Mouse (Mus musculus) cerebellum, adult 9-10 months (tissue): Measurements from ENCODE around the gene Pthlh.
A peak's percentile ranks its signal among the peaks of the same experiment; 100 is the strongest.

Experiments
- DNase-seq: peaks from one replicate; pipeline ENCODE4 v3.0.0; 2022

Pthlh gene

GRCm38 (mm10) chr6:147263587-147264565 is at the start of gene Pthlh:
TSS of gene Pthlh (minus strand) at chr6:147264183.
- DNase-seq, result peak; percentile 7

GRCm38 (mm10) chr6:147313331-147313730 is 49.3 kb upstream of the Pthlh start:
- no peak for DNase-seq

DNA sequence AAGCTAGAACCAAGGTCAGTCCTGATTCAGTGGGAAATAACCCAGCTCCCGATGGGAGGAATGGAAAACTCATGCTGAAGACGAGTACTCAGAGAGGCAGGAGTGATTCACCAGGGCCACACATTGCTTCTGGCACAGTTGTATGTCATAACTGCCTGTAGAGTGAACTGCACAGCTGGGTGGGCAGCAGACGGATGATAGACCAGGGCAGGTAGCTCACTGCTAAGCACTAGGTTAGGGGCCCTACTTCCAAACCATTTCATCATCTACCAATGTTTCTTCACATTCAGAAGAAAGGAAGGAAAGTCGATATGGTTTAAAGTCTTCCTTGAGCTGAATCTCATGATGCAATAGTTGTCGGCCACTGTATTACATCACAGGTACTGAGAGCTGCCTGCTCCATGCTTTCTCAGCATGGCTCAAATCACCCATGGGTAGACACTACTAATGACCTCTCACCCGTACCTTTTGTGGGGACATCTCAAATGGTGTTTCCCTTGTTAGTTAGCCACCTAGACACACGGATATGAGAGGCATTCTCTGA is 46.5 kb upstream of the Pthlh start:
- no peak for DNase-seq

- peak; percentile 5 for DNase-seq
Measured at GRCm38 (mm10) chr6:147310035-147310434, 46.1 kb upstream of the Pthlh start.

DNA sequence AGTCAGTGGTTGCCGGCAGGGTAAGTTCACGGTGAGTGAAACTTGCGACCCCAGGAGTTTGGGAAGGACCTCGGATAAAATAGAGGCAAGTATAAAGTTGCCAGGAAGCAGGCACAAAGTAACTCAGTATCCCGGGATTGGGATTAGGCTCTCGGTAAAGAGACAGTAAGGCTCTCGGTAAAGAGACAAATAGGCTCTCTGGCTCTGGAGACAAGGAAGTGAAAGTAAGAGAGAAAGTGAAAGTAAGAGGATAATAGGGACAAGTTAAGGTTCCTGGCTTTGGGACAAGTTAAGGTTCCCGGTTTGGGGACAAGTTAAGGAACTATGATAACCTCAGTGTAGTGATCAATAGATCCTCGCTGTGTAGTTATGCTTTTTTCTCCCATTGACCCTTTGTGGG is 40.3 kb upstream of the Pthlh start:
- DNase-seq, result peak; percentile 14

DNA sequence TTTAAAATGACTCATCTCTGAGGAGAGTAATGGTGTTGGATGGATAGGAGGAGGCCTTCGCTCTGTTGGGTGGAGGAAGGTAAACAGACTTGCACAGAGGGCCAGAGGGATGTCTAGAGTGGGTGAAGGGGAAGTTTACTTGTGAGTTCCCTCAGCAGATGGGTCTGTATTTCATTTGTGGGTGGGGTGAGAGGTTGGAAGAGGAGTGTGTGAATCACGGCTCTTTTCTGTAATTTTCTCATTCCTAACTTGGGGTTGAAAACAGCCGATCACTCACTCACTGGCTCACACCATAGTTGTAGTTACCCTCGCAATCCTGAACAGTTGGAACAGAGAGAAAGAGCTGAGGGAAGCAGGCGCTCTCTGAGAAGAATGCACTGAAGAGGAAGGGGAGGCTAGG is 35.6 kb upstream of the Pthlh start:
- no peak for DNase-seq

DNA sequence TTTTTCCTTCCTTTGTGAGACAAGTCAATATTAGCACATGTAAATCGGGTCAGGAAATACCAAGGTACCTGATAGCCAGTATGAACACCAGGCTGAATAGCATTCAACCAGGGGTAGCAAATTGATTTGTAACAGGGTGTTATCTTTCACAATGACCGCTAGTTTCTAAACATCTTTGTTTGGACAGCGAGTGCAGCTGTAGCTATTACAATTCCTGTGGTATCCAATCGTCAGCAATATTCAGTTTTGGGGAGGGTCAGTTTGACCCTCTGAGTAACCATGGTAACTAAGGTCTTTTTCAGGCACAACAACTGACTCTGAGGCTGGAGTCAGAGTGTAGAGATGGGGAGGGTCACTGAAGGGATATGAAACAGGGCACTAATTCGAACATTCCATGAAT is 15.3 kb upstream of the Pthlh start:
- no peak for DNase-seq

GRCm38 (mm10) chr6:147268143-147268790 is 4.3 kb upstream of the Pthlh start:
- DNase-seq, result no peak

GRCm38 (mm10) chr6:147266466-147266865 is 2.5 kb upstream of the Pthlh start:
- DNase-seq, result no peak

DNA sequence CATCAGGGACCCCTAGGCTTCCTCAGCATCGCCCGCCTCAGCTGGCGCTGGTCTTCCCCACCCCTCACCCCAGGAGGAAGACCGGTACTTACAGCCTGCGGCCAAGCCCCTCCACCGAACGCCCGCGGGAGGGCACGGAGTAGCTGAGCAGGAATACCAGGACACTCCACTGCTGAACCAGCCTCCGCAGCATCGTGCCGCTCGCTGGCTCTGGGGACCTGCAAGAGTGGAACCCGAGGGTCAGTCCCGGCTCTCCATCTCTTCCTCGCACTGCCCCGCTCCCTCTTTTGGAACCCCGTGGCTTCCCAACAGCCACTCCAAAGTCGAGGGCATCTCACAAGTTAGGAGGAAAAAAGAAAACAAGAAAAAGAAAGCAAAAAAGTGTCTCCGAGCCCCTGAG is 805 bp downstream of the Pthlh start:
- no peak for DNase-seq

- DNase-seq, result no peak
Measured at GRCm38 (mm10) chr6:147261616-147262015, 2.4 kb downstream of the Pthlh start.

DNA sequence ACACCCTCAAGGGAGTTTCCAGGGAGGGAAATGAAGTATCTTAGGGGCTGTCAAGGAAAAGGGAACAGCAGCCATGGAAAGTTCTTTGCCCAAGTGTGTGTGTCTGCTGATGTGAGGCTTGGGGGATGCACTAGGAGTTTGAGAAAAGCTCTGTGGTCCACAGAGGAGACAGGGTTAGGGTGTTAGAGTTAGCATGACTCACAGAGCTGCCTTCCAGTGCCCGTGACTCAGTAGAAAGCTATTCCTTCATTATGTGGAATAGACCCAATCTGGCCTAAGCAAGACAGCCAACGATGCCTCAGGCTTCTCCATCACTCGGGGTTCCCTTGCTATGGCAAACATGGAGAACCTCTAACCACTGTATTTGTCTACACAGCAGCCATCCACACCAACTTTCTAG is 3.2 kb downstream of the Pthlh start:
- no peak for DNase-seq

DNA sequence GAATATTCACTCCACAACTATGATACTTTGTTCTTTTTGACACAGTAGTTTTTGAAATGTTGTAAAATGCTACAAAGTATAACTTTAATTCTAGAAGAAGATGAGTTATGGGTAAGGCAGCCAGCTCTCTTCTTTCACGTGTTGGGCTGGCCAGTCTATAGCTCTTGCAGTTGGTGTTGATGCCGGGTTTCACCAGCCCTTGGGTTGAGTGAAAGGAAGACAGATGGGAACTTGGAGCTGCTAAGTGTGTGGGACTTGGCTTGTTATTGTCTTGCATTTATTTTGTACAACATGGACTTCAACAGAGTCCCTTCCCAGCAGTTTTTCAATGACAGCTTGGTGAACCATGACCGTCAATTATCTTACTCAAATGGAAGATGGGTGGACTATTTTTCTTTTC is 16.2 kb downstream of the Pthlh start:
- DNase-seq, result no peak

- no peak for DNase-seq
Measured at GRCm38 (mm10) chr6:147244294-147244693, 19.7 kb downstream of the Pthlh start.

DNA sequence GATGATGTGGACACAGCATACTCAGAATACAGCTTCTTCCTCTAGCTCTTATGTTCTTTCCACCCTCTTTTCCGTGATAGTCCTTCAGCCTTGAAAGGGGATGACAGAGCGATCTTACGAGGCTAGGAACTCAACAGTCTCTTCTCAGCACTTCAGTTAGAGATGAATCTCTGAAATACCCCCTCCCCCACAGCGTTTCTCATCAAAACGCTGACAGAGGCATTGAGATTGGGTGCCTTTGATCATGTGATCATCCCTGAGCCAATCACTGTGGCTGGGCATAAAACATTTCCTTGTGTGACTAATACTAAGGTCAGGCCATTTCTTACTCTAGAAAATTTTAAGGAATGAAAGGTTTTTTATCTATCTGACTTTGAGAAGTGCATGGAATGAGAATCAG is 20.3 kb downstream of the Pthlh start:
- no peak for DNase-seq

GRCm38 (mm10) chr6:147241541-147241940 is 22.4 kb downstream of the Pthlh start:
- DNase-seq, result no peak

GRCm38 (mm10) chr6:147240203-147240804 is 23.7 kb downstream of the Pthlh start:
- DNase-seq, result peak; percentile 25

DNA sequence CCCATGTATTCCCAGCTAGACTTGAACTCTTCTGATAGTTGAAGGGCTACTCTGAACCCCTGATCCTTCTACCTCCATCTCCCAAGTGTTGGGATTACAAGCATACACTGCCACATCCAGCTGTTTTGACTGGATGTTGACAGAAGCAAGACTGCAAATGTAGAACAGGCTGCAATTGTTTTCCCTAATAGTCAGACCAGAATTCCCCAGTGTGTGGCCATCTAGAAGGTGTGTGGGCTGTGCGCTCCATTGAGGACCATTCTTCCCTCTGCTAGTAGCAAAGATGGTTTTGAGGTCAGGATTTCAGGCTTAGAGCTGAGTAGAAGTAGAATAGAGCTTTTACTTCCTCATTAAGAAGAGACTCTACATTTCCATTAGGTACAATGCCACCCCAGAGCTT is 37.3 kb downstream of the Pthlh start:
- no peak for DNase-seq

DNA sequence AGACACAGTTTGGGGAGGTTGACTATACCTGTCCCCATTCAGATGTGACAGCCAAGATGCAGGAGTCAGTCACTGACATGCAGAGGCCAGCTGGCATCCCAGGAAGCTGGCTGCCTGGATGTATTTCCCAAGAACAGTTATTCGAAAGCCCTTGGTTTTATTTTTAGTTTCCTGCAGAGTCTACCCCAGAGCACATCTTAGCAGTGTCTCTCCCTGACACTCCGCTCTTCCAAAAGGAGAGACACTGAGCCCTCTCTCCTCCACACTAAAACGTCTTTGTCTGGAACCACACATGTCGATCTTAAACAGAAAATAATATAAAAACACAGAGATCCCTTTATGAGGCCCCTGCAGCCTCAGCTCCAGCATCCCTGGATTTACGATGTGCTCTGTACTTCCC is 44.9 kb downstream of the Pthlh start:
- no peak for DNase-seq

DNA sequence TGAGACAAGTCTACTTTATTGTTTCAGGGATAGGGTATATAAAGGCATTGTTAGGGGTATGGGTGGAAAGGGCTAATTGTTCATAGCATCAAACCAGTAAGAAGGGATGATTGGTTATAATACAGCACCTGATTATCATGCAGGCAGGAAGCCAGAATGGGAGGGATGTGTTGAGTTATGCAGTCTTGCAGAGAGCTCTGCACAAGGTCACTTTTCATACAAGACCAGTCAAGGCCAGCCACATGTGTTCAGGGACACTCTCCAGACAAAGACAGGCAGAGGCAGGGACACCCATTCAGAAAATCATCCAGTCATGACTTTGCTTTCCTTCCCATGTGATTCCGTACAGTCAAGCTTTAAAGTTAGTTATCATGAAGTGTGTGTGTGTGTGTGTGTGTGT is 47.8 kb downstream of the Pthlh start:
- DNase-seq, result no peak

DNA sequence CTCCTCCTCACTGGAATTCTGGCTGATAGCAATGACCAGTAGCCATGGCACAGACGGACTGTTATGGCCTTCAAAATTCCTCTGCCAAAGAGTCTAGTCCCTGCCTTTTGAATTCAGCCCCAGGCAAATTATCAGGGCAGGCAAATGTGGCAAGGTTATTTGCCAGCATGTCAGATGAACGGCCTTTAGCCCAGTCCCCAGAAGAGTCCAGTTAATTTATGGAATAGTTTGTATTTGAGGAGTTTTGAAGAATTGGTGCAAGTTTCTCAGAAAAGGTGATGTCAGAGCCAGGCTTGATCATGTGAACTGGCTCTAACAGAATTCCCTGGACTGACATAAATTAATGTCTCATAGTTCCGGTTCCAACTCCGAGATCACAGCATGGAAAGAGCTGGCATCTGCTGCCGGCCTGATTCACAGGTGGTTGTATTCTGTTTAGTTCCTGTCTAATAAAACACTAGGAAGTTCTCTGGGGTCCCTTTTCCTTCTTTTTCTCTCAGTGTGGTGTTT is 56.1 kb downstream of the Pthlh start:
- DNase-seq, result no peak
